Mouse (Mus musculus): ENCODE measurements around the gene Dab1. TPM values are rescaled to one million over a fixed set of nuclear protein-coding genes. Genes with fewer than 3 reads are reported as not detected.

Gene Dab1
- polyA plus RNA-seq, 1 experiment from 2014 or later = 195 TPM

GRCm38 (mm10) chr4:104582726-104583125, 963.6 kb downstream of the Dab1 start:
- Histone ChIP-seq H3K9ac (replicated peaks; ENCODE audit: low read depth, low read length) (no peak overlapping the region), H3K4me2 (ENCODE audit: low read length) (no peak overlapping the region), H3K9me3 (ENCODE audit: control insufficient read depth, low read length) (no peaks in the 10 kb centered on the region), H3K27ac (ENCODE audit: low read length) (no peak overlapping the region), H3K27me3 (replicated peaks; ENCODE audit: control insufficient read depth, insufficient read depth, low read length) (no peaks in the 10 kb centered on the region), H3K4me1 (replicated peaks; ENCODE audit: control insufficient read depth, insufficient read depth, low read length) (peaks cover 14% of the 10 kb centered on the region; the same call in 1 of the 2 replicates), H3K4me3 (replicated peaks; ENCODE audit: low read length) (no peak overlapping the region), H3K36me3 (ENCODE audit: control insufficient read depth, insufficient read depth) (no peaks in the 10 kb centered on the region)
- ATAC-seq = no peak
- 39% methylated on average over 5 of the region's 5 CpGs for WGBS

GRCm38 (mm10) chr4:104587826-104588225, 968.7 kb downstream of the Dab1 start:
- WGBS = 46% methylated on average over 2 of the region's 2 CpGs
- Histone ChIP-seq H3K9me3 (ENCODE audit: control insufficient read depth, low read length) (no peaks in the 10 kb centered on the region), H3K4me2 (ENCODE audit: low read length) (no peak overlapping the region), H3K9ac (replicated peaks; ENCODE audit: low read depth, low read length) (no peak overlapping the region), H3K4me3 (replicated peaks; ENCODE audit: low read length) (no peak overlapping the region), H3K36me3 (ENCODE audit: control insufficient read depth, insufficient read depth) (no peaks in the 10 kb centered on the region), H3K27me3 (replicated peaks; ENCODE audit: control insufficient read depth, insufficient read depth, low read length) (no peaks in the 10 kb centered on the region), H3K4me1 (replicated peaks; ENCODE audit: control insufficient read depth, insufficient read depth, low read length) (peaks cover 7% of the 10 kb centered on the region), H3K27ac (ENCODE audit: low read length) (no peak overlapping the region)
- ATAC-seq = no peak

- Histone ChIP-seq H3K27ac (ENCODE audit: low read length) (no peak overlapping the region), H3K4me2 (ENCODE audit: low read length) (no peak overlapping the region), H3K27me3 (replicated peaks; ENCODE audit: control insufficient read depth, insufficient read depth, low read length) (no peaks in the 10 kb centered on the region), H3K4me1 (replicated peaks; ENCODE audit: control insufficient read depth, insufficient read depth, low read length) (peaks cover 2% of the 10 kb centered on the region; the same call in 1 of the 2 replicates), H3K4me3 (replicated peaks; ENCODE audit: low read length) (no peak overlapping the region), H3K9me3 (ENCODE audit: control insufficient read depth, low read length) (no peaks in the 10 kb centered on the region), H3K9ac (replicated peaks; ENCODE audit: low read depth, low read length) (no peak overlapping the region), H3K36me3 (ENCODE audit: control insufficient read depth, insufficient read depth) (no peaks in the 10 kb centered on the region)
- WGBS = 96% methylated on average over 7 of the region's 7 CpGs
- ATAC-seq = no peak
Observed at GRCm38 (mm10) chr4:104596936-104597335, 977.8 kb downstream of the Dab1 start.

DNA sequence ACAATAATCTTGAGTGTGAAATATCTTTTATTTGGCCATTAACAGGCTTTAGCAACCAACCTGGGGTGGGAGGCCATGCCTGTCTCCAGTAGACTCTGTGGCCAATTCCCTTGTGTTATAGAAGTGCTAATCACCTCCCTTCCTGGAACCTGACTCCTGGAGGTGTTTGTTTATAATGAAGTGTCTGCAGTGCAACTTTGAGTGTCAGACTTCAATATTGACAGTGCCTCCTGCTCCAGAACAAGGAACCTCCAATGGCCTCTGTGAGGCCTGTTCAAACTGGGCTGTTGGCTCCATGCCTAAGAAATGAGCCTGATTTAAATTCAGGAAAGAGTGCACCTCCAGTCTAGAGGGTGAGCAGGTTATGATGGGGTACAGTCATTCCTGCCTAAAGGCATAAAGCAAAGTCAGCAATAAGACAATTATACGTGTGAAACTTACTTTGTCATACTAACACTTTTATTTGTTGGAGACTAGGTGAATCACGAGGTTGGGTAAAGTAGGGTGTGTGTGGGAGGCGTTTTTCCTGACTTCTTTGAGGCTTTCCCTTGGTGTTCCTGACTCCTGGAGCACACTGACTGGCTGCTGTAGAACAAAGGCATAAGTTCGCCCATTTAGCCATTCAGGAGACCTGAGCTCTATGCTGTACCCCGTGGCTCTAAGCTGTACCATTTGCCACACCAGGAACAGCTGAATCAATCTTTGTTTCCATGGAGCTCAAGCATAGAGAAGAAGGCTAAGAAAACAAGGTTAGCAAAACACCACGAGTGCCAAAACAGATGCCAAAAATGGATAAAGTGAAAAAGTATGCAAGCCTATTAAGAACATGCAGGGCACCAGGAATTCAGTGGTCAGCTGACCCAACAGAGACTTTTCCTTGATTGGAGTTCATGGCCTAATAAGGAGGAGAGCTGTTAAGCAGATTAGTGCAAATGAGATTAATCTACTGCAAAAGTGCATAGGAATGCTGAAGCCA, 978.6 kb downstream of the Dab1 start:
- WGBS = 48% methylated on average over 6 of the region's 6 CpGs

GRCm38 (mm10) chr4:104602804-104603203, 983.6 kb downstream of the Dab1 start:
- Histone ChIP-seq H3K4me1 (replicated peaks; ENCODE audit: control insufficient read depth, insufficient read depth, low read length) (peaks cover 11% of the 10 kb centered on the region), H3K27ac (ENCODE audit: low read length) (no peak overlapping the region), H3K4me2 (ENCODE audit: low read length) (no peak overlapping the region), H3K9ac (replicated peaks; ENCODE audit: low read depth, low read length) (no peak overlapping the region), H3K4me3 (replicated peaks; ENCODE audit: low read length) (no peak overlapping the region), H3K9me3 (ENCODE audit: control insufficient read depth, low read length) (no peaks in the 10 kb centered on the region), H3K36me3 (ENCODE audit: control insufficient read depth, insufficient read depth) (no peaks in the 10 kb centered on the region), H3K27me3 (replicated peaks; ENCODE audit: control insufficient read depth, insufficient read depth, low read length) (no peaks in the 10 kb centered on the region)
- WGBS = 88% methylated on average over 8 of the region's 8 CpGs
- ATAC-seq = no peak

More for the DNA sequence above, 978.6 kb downstream of the Dab1 start:
- no peak for ATAC-seq
- no peak overlapping the region for H3K9ac ChIP-seq (replicated peaks; ENCODE audit: low read depth, low read length)
- no peaks in the 10 kb centered on the region for H3K36me3 ChIP-seq (ENCODE audit: control insufficient read depth, insufficient read depth)
- no peak overlapping the region for H3K4me2 ChIP-seq (ENCODE audit: low read length)
- no peaks in the 10 kb centered on the region for H3K9me3 ChIP-seq (ENCODE audit: control insufficient read depth, low read length)
- no peak overlapping the region for H3K27ac ChIP-seq (ENCODE audit: low read length)
- 0 out of 2 replicates have a peak, but pooled peaks cover 2% of the 10 kb centered on the region for H3K4me1 ChIP-seq (replicated peaks; ENCODE audit: control insufficient read depth, insufficient read depth, low read length)
- no peaks in the 10 kb centered on the region for H3K27me3 ChIP-seq (replicated peaks; ENCODE audit: control insufficient read depth, insufficient read depth, low read length)
- no peak overlapping the region for H3K4me3 ChIP-seq (replicated peaks; ENCODE audit: low read length)

GRCm38 (mm10) chr4:104604298-104604697, 985.1 kb downstream of the Dab1 start:
- no peaks in the 10 kb centered on the region for H3K27me3 ChIP-seq (replicated peaks; ENCODE audit: control insufficient read depth, insufficient read depth, low read length)
- H3K27ac ChIP-seq (ENCODE audit: low read length) = no peak overlapping the region
- H3K9ac ChIP-seq (replicated peaks; ENCODE audit: low read depth, low read length) = no peak overlapping the region
- H3K4me1 ChIP-seq (replicated peaks; ENCODE audit: control insufficient read depth, insufficient read depth, low read length) = peaks cover 12% of the 10 kb centered on the region
- WGBS = 97% methylated on average over 2 of the region's 2 CpGs
- no peak for ATAC-seq
- no peaks in the 10 kb centered on the region for H3K36me3 ChIP-seq (ENCODE audit: control insufficient read depth, insufficient read depth)
- H3K4me3 ChIP-seq (replicated peaks; ENCODE audit: low read length) = no peak overlapping the region
- H3K4me2 ChIP-seq (ENCODE audit: low read length) = no peak overlapping the region
- no peaks in the 10 kb centered on the region for H3K9me3 ChIP-seq (ENCODE audit: control insufficient read depth, low read length)

- Histone ChIP-seq H3K4me3 (replicated peaks; ENCODE audit: low read length) (no peak overlapping the region), H3K27ac (ENCODE audit: low read length) (no peak overlapping the region), H3K9ac (replicated peaks; ENCODE audit: low read depth, low read length) (no peak overlapping the region), H3K9me3 (ENCODE audit: control insufficient read depth, low read length) (no peaks in the 10 kb centered on the region), H3K4me1 (replicated peaks; ENCODE audit: control insufficient read depth, insufficient read depth, low read length) (peaks cover 12% of the 10 kb centered on the region), H3K4me2 (ENCODE audit: low read length) (no peak overlapping the region), H3K36me3 (ENCODE audit: control insufficient read depth, insufficient read depth) (no peaks in the 10 kb centered on the region), H3K27me3 (replicated peaks; ENCODE audit: control insufficient read depth, insufficient read depth, low read length) (no peaks in the 10 kb centered on the region)
- WGBS = 10% methylated on average over 8 of the region's 8 CpGs
- ATAC-seq = peak; percentile 33; the same call in 1 of the 2 replicates
Observed at GRCm38 (mm10) chr4:104606881-104607280, 987.7 kb downstream of the Dab1 start.

DNA sequence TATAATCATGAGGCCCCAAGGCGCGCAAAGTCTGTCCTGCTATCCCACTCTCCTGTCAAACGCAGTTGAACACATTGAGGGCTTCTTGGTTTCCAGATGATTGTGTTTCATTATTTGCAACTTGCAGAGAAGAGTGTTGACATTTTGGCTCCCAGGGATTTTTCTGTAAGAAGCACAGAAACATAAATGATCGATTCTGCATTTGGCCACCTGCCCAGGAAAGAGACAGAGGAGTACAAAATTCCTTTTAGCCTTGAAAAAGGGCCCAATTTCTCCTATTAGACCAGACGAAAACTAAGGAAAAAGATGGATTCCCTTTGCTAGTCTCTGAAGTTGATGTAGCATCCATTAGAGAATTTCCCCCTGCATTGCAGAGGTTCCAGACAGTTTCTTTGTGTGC, 988.5 kb downstream of the Dab1 start:
- no peak for ATAC-seq
- Histone ChIP-seq H3K4me2 (ENCODE audit: low read length) (no peak overlapping the region), H3K9ac (replicated peaks; ENCODE audit: low read depth, low read length) (no peak overlapping the region), H3K4me1 (replicated peaks; ENCODE audit: control insufficient read depth, insufficient read depth, low read length) (peaks cover 12% of the 10 kb centered on the region), H3K9me3 (ENCODE audit: control insufficient read depth, low read length) (no peaks in the 10 kb centered on the region), H3K4me3 (replicated peaks; ENCODE audit: low read length) (no peak overlapping the region), H3K36me3 (ENCODE audit: control insufficient read depth, insufficient read depth) (no peaks in the 10 kb centered on the region), H3K27ac (ENCODE audit: low read length) (no peak overlapping the region), H3K27me3 (replicated peaks; ENCODE audit: control insufficient read depth, insufficient read depth, low read length) (no peaks in the 10 kb centered on the region)
- WGBS = 45% methylated on average over 5 of the region's 5 CpGs

GRCm38 (mm10) chr4:104619452-104619851, 1000.3 kb downstream of the Dab1 start:
- 88% methylated on average over 5 of the region's 5 CpGs for WGBS
- H3K9me3 ChIP-seq (ENCODE audit: control insufficient read depth, low read length) = no peaks in the 10 kb centered on the region
- no peak overlapping the region for H3K27ac ChIP-seq (ENCODE audit: low read length)
- H3K4me1 ChIP-seq (replicated peaks; ENCODE audit: control insufficient read depth, insufficient read depth, low read length) = no peaks in the 10 kb centered on the region; the same call in 1 of the 2 replicates
- no peak overlapping the region for H3K4me3 ChIP-seq (replicated peaks; ENCODE audit: low read length)
- ATAC-seq = no peak
- H3K9ac ChIP-seq (replicated peaks; ENCODE audit: low read depth, low read length) = no peak overlapping the region
- H3K4me2 ChIP-seq (ENCODE audit: low read length) = no peak overlapping the region
- H3K36me3 ChIP-seq (ENCODE audit: control insufficient read depth, insufficient read depth) = no peaks in the 10 kb centered on the region
- H3K27me3 ChIP-seq (replicated peaks; ENCODE audit: control insufficient read depth, insufficient read depth, low read length) = no peaks in the 10 kb centered on the region

Measured in forebrain, embryonic 16.5 days (tissue).